Mouse (Mus musculus): ENCODE data around the gene Tm9sf1. TPM values are rescaled to one million over a fixed set of nuclear protein-coding genes. Genes with fewer than 3 reads are reported as not detected.

The Tm9sf1 gene
- 95.5 TPM for polyA plus RNA-seq (2017; shearing (Covaris generic))

DNA sequence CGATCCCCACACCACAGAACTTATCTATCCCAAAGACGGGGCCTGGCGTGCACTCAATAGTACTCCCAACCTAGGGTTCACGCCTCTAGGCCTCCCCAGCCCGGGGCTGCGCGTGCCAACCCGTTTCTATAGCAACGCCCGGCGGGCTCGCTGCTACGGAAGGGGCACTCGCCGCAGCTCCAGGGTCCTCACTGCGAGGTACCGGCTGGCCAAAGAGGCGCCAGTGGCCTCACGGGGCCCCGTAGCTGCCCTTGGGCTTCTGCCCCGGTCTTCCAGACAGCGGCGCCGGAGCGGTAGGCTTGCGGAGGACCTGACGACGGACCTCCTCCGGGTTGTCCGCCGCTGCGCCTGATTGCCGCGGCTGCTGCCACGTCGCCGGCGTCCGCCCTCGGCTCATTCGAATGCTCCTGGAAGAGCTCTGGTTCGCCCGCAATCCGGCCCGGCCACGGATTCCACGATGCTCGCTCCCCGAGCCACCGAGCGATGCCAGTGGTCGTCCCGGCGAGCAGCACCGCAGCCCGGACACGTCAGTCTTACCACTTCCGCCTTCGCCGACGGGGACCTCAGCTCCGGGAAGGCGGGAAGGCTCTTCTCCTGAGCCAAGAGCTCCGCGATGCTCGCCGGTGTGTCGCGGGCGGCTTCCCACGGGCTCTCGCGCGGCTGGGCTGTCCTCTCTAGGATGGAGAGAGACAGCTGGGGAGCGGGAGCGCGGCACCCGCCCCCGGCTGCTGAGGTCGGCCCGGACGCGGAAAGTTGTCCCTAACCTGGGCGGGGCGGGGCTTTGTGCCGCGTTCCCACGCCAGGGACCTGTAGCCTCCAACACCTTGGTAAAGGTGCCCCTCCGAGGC, at the start of gene Tm9sf1:
Tm9sf1 (minus strand) TSS at position 747 of the 848 bp plus-strand sequence.

DNA sequence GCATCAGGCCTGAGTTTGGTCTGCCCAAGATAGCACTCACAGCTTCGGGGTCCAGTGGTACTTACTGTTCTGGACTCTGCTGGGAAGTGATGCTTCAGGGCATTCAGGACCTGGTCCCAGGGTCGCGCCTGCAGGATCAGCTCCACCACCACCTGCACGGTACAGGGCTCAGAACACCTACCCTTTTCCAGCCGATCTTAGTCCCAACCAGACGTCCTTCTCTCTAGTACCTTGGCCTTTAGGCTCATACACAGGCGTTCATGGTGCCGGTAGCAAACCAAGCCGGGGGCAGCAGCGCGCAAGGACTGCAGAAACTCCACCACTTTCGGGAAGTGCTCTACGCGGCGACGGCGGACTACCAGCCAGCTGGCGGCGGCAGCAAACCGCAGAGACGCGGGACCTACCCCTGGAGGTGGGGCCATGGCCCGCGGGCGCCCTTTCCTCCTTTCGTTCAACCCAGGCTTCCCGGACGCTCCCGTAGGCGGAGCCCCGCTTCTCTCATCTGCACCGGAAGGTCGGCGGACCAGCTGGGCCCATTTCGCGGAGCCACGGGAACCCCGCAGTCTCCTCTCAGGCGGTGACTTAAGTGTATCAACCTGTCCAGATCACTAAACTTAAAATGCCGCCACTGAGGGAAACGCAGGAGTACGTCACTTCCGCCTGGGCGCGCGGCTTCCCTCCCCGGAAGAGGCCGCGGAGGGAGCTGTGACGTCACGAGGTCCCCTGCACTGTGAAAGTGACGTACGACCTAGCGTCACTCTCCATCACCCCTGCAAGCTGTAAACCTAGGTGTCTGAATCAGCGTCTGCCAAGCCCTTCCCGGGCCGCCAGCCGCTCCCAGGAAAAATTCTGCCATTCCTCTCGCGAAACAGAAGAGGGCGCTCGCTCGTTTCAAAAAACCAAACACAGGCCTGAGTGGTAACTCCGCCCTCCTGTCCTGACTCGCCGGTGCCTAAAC, 37.8 kb upstream of the Tm9sf1 start, which contains the start of gene Tinf2:
Tinf2 (minus strand) TSS at position 661 of the 958 bp plus-strand sequence.

DNA sequence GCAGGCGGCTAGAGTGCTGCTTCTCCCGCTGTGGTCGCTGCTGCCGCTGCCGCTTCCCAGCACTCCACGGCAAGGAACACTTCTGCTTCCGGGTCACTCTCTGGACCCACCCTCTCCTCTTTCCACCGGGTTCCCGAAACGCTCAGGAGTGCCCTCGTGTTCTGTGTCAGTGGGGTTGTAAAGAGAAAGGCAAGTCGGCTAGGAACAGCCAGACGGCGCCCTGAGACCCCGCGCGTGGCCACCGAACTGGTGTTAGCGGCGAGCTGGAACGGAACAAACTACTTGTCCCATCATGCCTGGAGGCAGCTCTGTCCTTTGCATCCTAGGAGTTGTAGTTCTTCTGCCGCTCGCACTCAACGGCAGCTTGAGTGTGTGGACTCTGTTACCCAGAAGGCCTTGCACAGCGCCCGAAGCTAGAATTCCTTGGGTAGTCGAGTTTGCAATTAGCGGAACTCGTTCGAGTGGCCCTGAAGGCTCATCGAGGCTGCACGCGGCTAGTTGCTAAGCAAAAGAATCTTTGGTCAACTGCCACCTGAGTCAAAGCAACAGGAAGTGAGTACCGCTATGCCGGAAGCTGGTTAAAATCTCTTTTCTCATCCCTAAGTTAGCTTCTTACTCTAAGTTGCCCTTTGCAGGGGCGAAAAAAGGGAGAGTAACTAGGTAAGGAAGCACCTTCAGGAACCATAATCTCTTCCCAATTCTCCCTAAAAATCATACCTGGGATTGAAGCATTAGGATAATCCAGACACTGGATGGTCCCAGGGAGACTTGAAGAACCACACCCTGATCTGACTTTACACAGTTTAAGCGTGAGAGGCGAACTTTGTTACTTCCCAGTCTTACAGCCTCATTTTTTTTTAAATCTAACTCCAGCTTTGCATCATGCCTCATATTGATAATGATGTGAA, 28.5 kb upstream of the Tm9sf1 start, which contains the start of the genes Gmpr2 and Nedd8:
Gmpr2 (plus strand) TSS at position 109 of the 908 bp plus-strand sequence.
Nedd8 (minus strand) TSS at position 292 of the 908 bp plus-strand sequence.

DNA sequence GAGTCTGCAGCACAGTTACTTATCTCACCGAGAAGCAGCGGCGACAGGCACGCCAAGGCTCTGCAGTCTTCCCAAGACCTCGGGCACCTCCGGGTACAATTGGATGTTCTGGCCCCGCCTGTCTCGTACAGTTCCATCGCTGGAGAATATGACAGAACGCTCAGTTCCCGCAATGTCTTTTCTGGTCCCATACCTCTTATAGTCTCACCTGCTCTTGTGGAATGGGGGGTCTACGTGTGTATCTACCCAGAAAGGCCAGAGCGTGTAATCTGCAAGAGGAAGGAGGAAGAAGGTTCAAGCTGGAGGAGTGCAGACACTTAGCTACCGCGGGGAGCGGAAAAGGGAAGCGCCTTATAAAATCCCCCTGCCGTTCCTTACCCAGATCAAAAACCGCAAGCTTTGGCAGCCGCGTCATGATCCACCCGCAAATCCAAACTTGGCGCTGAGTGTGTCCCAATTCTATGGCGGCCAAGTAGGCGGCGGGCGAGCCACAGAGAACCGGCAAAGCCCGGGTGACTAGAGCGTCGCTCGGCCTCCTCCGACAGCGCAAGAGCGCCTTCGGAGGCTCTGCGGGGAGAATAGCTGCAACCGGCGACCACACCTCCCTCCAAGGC, 16.5 kb upstream of the Tm9sf1 start, which contains the start of gene Mdp1:
Mdp1 (minus strand) TSS at position 549 of the 614 bp plus-strand sequence.

DNA sequence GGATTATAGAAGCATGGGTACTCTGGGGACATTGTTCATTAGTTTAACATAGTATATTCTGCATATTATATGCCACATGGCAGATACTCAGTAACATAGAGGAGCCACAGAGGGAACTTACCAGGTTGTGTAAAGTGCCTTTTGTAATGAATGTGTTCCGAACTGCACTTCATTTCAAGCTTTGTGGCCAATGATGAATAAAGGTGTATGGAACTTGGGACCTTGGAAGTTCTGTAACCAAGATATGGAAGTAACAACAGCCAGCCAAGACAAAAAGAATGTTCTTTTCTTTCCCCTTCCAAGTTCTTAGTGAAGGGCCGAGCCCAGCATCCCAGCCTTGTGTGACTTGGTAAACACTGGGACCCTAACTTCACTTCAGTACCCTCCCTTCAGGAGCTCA, 6.3 kb upstream of the Tm9sf1 start, which contains the start of gene Tssk4:
Tssk4 (plus strand) TSS at position 301 of the 400 bp plus-strand sequence.

DNA sequence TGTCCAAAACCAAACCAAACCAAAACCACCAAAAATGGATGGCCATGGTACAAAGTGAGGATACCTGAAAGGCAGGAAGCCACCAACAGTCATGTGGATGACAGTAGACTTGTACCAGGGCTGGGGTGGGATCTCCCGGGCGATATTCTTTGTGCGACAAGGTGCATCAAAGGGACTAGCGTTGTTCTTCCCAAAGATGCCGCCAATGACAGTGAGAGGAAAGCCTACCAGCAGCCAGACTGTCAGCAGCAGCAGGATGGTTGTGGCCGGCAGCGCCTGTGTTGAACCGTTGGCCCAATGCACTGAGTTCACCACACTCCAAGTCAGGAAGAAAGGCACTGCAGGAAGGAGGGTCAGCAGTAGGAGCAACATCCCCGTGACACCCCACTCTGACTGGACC, 5.8 kb downstream of the Tm9sf1 start, which contains the start of gene Gm49378:
Gm49378 (minus strand) TSS at position 101 of the 400 bp plus-strand sequence.

DNA sequence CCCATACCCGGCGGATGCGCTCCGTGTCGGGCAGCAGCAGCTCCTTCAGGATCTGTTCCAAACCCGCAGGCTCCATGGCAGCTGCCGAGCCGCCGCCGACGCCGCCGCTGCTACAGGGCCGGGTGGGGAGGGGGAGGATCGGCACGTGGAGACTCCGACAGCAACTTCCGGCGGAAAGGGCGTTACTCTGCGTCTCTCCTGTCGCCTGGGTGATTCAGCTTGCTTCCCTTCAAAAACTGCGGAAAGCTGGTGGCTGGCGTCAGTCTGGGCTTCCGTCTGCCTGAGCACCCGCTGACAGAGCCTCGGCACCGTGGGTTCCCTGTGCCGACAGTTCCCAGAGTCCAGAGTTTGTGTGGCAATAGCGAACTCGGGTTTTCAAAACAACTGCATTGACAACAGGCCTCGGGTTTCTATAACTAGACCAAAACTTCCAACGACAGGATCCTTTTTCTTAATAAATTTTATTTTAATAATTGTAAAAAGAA, 8.0 kb downstream of the Tm9sf1 start, which contains the start of gene Ipo4:
Ipo4 (minus strand) TSS at position 435 of the 485 bp plus-strand sequence.

DNA sequence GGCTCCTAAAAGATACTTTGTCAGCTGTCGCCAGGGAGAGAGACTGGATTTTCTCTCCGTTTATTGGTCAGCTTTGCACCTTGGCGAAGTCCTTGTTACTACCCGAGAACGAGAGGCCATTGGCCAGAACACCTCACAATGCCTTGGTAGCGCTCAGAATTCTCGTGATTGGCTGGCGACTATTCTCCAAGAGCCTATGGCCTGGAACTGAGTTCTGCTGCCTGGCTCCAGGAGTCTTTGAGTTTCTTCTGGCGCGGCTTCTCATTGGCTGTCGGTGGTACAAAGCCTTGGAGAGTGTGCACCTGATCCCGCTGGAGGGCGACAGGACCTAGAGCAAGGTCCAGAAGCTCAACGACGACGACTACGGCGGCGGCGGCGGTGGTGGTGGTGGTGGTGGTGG, 25.8 kb downstream of the Tm9sf1 start, which contains the start of gene Rec8:
Rec8 (plus strand) TSS at position 216 of the 400 bp plus-strand sequence.

DNA sequence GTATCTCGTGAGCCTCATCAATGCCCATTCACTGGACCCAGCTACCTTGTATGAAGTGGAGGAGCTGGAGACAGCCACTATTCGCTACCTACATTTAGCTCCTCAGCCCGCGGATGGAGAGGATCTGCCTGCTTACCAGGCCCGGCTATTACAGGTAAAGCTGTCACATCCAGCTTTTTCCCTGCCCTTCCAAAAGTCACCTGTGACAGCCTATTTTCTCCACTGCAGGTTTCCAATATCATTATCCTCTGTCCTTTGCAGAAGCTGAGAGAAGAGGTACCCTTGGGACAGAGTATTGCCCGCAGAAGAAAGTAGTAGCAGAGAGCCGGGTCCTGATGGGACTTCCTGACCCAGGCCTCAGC, 40.4 kb downstream of the Tm9sf1 start, which contains the start of gene Irf9:
Irf9 (plus strand) TSS at position 301 of the 362 bp plus-strand sequence.

DNA sequence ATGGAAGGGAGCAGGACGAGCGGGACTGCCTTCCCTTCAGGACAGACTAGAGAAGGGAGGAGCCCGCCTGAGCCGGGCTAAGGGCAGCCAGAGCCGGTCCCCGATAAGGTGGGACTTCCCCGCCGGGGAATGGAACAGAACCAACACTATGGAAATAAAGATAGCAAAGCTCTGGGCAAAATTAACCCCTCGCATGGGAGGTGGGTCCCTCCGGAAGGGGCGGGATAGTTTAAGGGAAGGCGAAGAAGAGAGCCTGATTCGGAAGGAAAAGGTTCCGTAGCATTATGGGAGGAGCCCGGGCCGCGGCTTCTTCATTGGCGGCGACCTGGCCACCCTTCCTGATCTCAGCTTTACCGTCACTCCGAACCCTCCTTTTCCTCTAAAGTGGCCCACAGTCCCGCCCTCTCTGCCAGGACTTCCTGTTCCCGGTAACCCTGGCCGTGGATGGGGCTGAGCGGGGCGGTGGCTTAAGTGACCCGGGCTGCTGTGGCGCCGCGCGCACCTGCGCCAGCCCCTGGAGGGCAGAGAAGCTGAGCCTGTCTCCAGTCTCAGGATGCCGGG, 52.2 kb downstream of the Tm9sf1 start, which contains the start of gene Rnf31:
Rnf31 (plus strand) TSS at position 378 of the 561 bp plus-strand sequence.

DNA sequence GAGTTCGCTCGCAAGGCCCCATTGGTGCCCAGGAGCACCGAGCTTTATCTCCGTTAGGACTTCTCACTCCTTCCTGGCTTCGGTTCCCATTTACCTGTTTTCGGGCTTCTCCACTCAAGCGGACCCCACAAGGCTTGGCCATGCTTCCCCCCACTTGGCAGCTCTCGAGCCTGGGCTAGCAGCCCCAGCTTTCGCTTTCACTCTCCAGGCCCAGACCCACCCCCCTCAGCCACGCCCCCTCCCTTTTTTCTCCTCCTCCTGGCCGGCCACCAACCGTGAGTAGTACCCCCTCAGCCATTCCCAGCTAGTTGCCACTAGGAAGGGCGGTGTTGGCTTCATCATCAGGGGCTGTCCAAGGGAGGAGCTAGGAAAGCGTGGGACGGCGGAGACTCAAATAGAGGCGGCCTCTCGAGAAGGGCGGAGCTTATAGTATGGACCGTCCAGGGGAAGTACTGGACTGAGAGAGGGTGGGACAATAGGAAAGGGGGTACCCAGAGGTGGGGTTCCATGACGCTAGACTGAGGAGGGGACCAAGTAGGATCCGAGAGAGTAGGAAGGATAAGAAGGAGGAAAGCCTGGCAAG, 52.8 kb downstream of the Tm9sf1 start, which contains the start of gene Psme2:
Psme2 (minus strand) TSS at position 366 of the 583 bp plus-strand sequence.

Other genes with a start within 250 kb of the Tm9sf1 start
- 39.7 TPM for gene Dhrs4, start 165.0 kb downstream of the Tm9sf1 start, polyA plus RNA-seq (2017; shearing (Covaris generic))
- not detected for gene Carmil3, start 153.2 kb downstream of the Tm9sf1 start, polyA plus RNA-seq (2017; shearing (Covaris generic))
- gene Cpne6, start 133.4 kb downstream of the Tm9sf1 start, polyA plus RNA-seq (2017; shearing (Covaris generic)), result not detected
- gene Nrl, start 118.8 kb downstream of the Tm9sf1 start, polyA plus RNA-seq (2017; shearing (Covaris generic)), result 0.07 TPM
- gene Pck2, start 103.5 kb downstream of the Tm9sf1 start, polyA plus RNA-seq (2017; shearing (Covaris generic)), result 46.5 TPM
- gene Dcaf11, start 83.8 kb downstream of the Tm9sf1 start, polyA plus RNA-seq (2017; shearing (Covaris generic)), result 159 TPM
- gene A730061H03Rik, start 83.4 kb downstream of the Tm9sf1 start, polyA plus RNA-seq (2017; shearing (Covaris generic)), result 4.7 TPM
- not detected for gene Fitm1, start 68.2 kb downstream of the Tm9sf1 start, polyA plus RNA-seq (2017; shearing (Covaris generic))
- gene Psme1, start 65.7 kb downstream of the Tm9sf1 start, polyA plus RNA-seq (2017; shearing (Covaris generic)), result 1,178 TPM
- gene Emc9, start 58.5 kb downstream of the Tm9sf1 start, polyA plus RNA-seq (2017; shearing (Covaris generic)), result 32.1 TPM
- 1,001 TPM for gene Psme2, start 52.7 kb downstream of the Tm9sf1 start, polyA plus RNA-seq (2017; shearing (Covaris generic))
- 79.7 TPM for gene Rnf31, start 52.1 kb downstream of the Tm9sf1 start, polyA plus RNA-seq (2017; shearing (Covaris generic))
- gene Irf9, start 40.2 kb downstream of the Tm9sf1 start, polyA plus RNA-seq (2017; shearing (Covaris generic)), result 209 TPM
- 10.1 TPM for gene Rec8, start 25.8 kb downstream of the Tm9sf1 start, polyA plus RNA-seq (2017; shearing (Covaris generic))
- gene Ipo4, start 7.8 kb downstream of the Tm9sf1 start, polyA plus RNA-seq (2017; shearing (Covaris generic)), result 74.4 TPM
- gene Gm49378, start 5.9 kb downstream of the Tm9sf1 start, polyA plus RNA-seq (2017; shearing (Covaris generic)), result 2.5 TPM
- gene Tssk4, start 6.4 kb upstream of the Tm9sf1 start, polyA plus RNA-seq (2017; shearing (Covaris generic)), result 1.4 TPM
- 120 TPM for gene Mdp1, start 16.7 kb upstream of the Tm9sf1 start, polyA plus RNA-seq (2017; shearing (Covaris generic))
- gene Gmpr2, start 28.1 kb upstream of the Tm9sf1 start, polyA plus RNA-seq (2017; shearing (Covaris generic)), result 49.3 TPM
- 452 TPM for gene Nedd8, start 28.3 kb upstream of the Tm9sf1 start, polyA plus RNA-seq (2017; shearing (Covaris generic))
- 62.3 TPM for gene Tinf2, start 38.0 kb upstream of the Tm9sf1 start, polyA plus RNA-seq (2017; shearing (Covaris generic))
- 0.39 TPM for gene Tgm1, start 70.1 kb upstream of the Tm9sf1 start, polyA plus RNA-seq (2017; shearing (Covaris generic))
- gene Rabggta, start 78.5 kb upstream of the Tm9sf1 start, polyA plus RNA-seq (2017; shearing (Covaris generic)), result 71.3 TPM
- 56.9 TPM for gene Dhrs1, start 101.9 kb upstream of the Tm9sf1 start, polyA plus RNA-seq (2017; shearing (Covaris generic))
- 15.6 TPM for gene Nop9, start 101.9 kb upstream of the Tm9sf1 start, polyA plus RNA-seq (2017; shearing (Covaris generic))
- not detected for gene Cideb, start 114.7 kb upstream of the Tm9sf1 start, polyA plus RNA-seq (2017; shearing (Covaris generic))
- gene Ltb4r2, start 117.6 kb upstream of the Tm9sf1 start, polyA plus RNA-seq (2017; shearing (Covaris generic)), result not detected
- 3.1 TPM for gene Ltb4r1, start 122.2 kb upstream of the Tm9sf1 start, polyA plus RNA-seq (2017; shearing (Covaris generic))
- gene Adcy4, start 140.3 kb upstream of the Tm9sf1 start, polyA plus RNA-seq (2017; shearing (Covaris generic)), result 0.11 TPM
- 81.9 TPM for gene Ripk3, start 145.1 kb upstream of the Tm9sf1 start, polyA plus RNA-seq (2017; shearing (Covaris generic))
- gene Nfatc4, start 179.3 kb upstream of the Tm9sf1 start, polyA plus RNA-seq (2017; shearing (Covaris generic)), result not detected
- gene Nynrin, start 210.2 kb upstream of the Tm9sf1 start, polyA plus RNA-seq (2017; shearing (Covaris generic)), result 1.5 TPM
- not detected for gene Cbln3, start 240.6 kb upstream of the Tm9sf1 start, polyA plus RNA-seq (2017; shearing (Covaris generic))
- 115 TPM for gene Khnyn, start 241.1 kb upstream of the Tm9sf1 start, polyA plus RNA-seq (2017; shearing (Covaris generic))

All from activated CD4-positive, CD25-positive, alpha-beta regulatory T cell, adult 9 weeks (primary cell).